Mouse (Mus musculus) megakaryocyte, embryonic 14.5 days (primary cell): ENCODE results near the gene Phactr1.

Experiments
- FLI1 ChIP-seq: IDR thresholded peaks from 2 replicates; pipeline ENCODE4 v1.6.1; 2012; ENCODE audit warnings: low read length, inconsistent platforms, mixed read lengths
- GATA1 ChIP-seq: IDR thresholded peaks from 3 replicates; pipeline ENCODE4 v1.6.1; 2012; ENCODE audit warnings: mixed read lengths, low read length, inconsistent platforms, borderline replicate concordance

DNA sequence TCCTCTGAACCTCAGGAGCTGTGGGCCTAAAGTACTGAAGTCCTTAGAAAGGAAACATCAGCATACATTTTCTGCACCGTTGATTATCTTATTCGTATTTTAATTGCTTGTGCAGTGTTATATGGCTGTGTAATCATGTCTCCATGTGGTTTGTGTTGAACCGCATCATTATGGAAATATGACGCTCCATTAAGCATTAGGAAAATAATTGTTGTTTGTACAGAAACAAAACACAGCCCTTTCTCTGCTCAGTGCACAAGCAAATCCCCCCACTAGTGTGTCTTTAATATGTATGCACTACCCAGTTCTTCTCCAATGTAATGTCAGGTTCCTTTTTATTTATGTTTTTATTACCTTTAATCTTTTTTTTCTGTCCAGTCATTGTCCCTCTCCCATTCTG is 333.6 kb downstream of the Phactr1 start:
- TF ChIP-seq GATA1 (no peak), FLI1 (no peak)
